Comparison of ENCODE assay signal across 12 mouse cellular contexts in genomic region chr19:10057486-10058351, GRCm38 (mm10). TPM values are rescaled to one million over a fixed set of nuclear protein-coding genes. Genes with fewer than 3 reads are reported as not detected.
DNase-seq lines count a peak whose midpoint lies in the region; ATAC-seq and TF ChIP-seq lines count a peak whose summit lies in the region.
"Had no signal": no experiment of that assay in that cellular context is flagged by ENCODE, and none has a peak within 500 bp of the region (broad histone marks: within the 10 kb centered on the region; RNA-seq: fewer than 3 reads in every experiment).

No protein-coding gene starts in this region.

- peak overlapping the region; percentile 81 for H3K27ac ChIP-seq in lung, embryonic 15.5 days
- no peak overlapping the region for H3K27ac ChIP-seq in left cerebral cortex, adult 2 months
- H3K27ac ChIP-seq: hindbrain, embryonic 13.5 days had no signal

- peaks cover 72% of the 10 kb centered on the region for H3K4me1 ChIP-seq in lung, embryonic 15.5 days

- peak; percentile 70 for DNase-seq in testis, postnatal 10 days (ENCODE audit: low spot score)
- DNase-seq in testis, postnatal 14 days (ENCODE audit: low spot score): no peak
- peak; percentile 97 for DNase-seq in kidney, postnatal 25 days
- no peak for DNase-seq in left cerebral cortex, adult 2 months (ENCODE audit: extremely low spot score in 1 of 2, low spot score in 2 of 2)
- no peak for DNase-seq in urinary bladder, postnatal 14 days (ENCODE audit: low spot score)
- no peak for DNase-seq in layer of hippocampus, postnatal 36 days
- DNase-seq: heart, adult 18-20 months; right cerebral cortex, postnatal 14 days had no signal

- H3K27me3 ChIP-seq in lung, embryonic 15.5 days: no peaks in the 10 kb centered on the region
- H3K27me3 ChIP-seq: hindbrain, embryonic 13.5 days had no signal

- H3K4me3 ChIP-seq in lung, embryonic 15.5 days: no peak overlapping the region
- no peak overlapping the region for H3K4me3 ChIP-seq in left cerebral cortex, adult 2 months
- H3K4me3 ChIP-seq: hindbrain, embryonic 13.5 days had no signal

- 47% methylated on average over 11 of the region's 11 CpGs for WGBS in lung, embryonic 15.5 days

- intact Hi-C loops in left cerebral cortex, adult 2 months (cut with DNase I): no loop called here

- ATAC-seq in lung, embryonic 15.5 days (ENCODE audit: borderline replicate concordance, extremely low read depth, low FRiP score, low TSS enrichment): no peak
- no peak for ATAC-seq in monocyte, adult 5-6 weeks (replicated peaks; ENCODE audit: insufficient number of reproducible peaks, low FRiP score, low TSS enrichment, poor library complexity, severe bottlenecking)
- ATAC-seq: forebrain, embryonic 14.5 days had no signal

- no peaks in the 10 kb centered on the region for H3K9me3 ChIP-seq in lung, embryonic 15.5 days
- H3K9me3 ChIP-seq: hindbrain, embryonic 13.5 days had no signal

- no peak overlapping the region for H3K9ac ChIP-seq in lung, embryonic 15.5 days
- H3K9ac ChIP-seq: hindbrain, embryonic 13.5 days had no signal

- H3K36me3 ChIP-seq in lung, embryonic 15.5 days: peaks cover 74% of the 10 kb centered on the region

- no peak for TF ChIP-seq CTCF in left cerebral cortex, adult 2 months (IDR thresholded peaks at IDR 0.05)

- no peak overlapping the region for H3K4me2 ChIP-seq in lung, embryonic 15.5 days
- H3K4me2 ChIP-seq: hindbrain, embryonic 13.5 days had no signal

RNA-seq across cellular contexts. Expression of gene Fads3, which starts 16.4 kb away (rescaled TPM):
- 54.5 and 64.1 TPM in 2 replicates for polyA plus RNA-seq in lung, embryonic 15.5 days (2015; fragmentation: Nextera tagmentation; extraction: Ambion mirVana)
- 1.1 TPM in 1 of 3 replicates, not detected in the others for total RNA-seq in monocyte, adult 5-6 weeks (2017)
- 10 to 100 TPM; 26.6 to 28.1 TPM for total RNA-seq in left cerebral cortex, adult 2 months (2021)
- total RNA-seq in layer of hippocampus, postnatal 36 days (2021): 10 to 100 TPM; 24.3 to 24.5 TPM

RNA-seq across cellular contexts. Expression of gene Fads2, which starts 43.8 kb away (rescaled TPM):
- polyA plus RNA-seq in lung, embryonic 15.5 days (2015; fragmentation: Nextera tagmentation; extraction: Ambion mirVana): 98.0 and 99.3 TPM in 2 replicates
- 0.57 to 3.9 TPM (median 1.2 TPM) in 3 replicates for total RNA-seq in monocyte, adult 5-6 weeks (2017)
- 100 to 1,000 TPM; 109 to 121 TPM for total RNA-seq in left cerebral cortex, adult 2 months (2021)
- 100 to 1,000 TPM; 151 to 155 TPM for total RNA-seq in layer of hippocampus, postnatal 36 days (2021)

RNA-seq across cellular contexts. Expression of gene Rab3il1, which starts 56.2 kb away (rescaled TPM):
- 31.5 and 33.1 TPM in 2 replicates for polyA plus RNA-seq in lung, embryonic 15.5 days (2015; fragmentation: Nextera tagmentation; extraction: Ambion mirVana)
- total RNA-seq in monocyte, adult 5-6 weeks (2017): 0.39 to 3.0 TPM in 2 of 3 replicates, not detected in the other
- total RNA-seq in left cerebral cortex, adult 2 months (2021): 1 to 10 TPM; 9.4 TPM
- total RNA-seq in layer of hippocampus, postnatal 36 days (2021): 10 to 100 TPM in 1 of 2 experiments, 1 to 10 TPM in 1; 8.9 to 10.4 TPM

RNA-seq across cellular contexts. Expression of gene Best1, which starts 56.3 kb away (rescaled TPM):
- polyA plus RNA-seq in lung, embryonic 15.5 days (2015; fragmentation: Nextera tagmentation; extraction: Ambion mirVana): 1.1 TPM in 2 replicates
- 0.21 TPM in 1 of 3 replicates, not detected in the others for total RNA-seq in monocyte, adult 5-6 weeks (2017)
- total RNA-seq in left cerebral cortex, adult 2 months (2021): under 1 TPM; 0.49 to 0.75 TPM
- under 1 TPM; 0.52 to 0.58 TPM for total RNA-seq in layer of hippocampus, postnatal 36 days (2021)

Comparison
In these comparisons a context has a peak if more than half of its experiments do, and no peak if none do; other contexts are left out.
1. DNase-seq: peak in testis, postnatal 10 days (single experiment) and kidney, postnatal 25 days (2 of 2); none in testis, postnatal 14 days (single experiment), left cerebral cortex, adult 2 months (0 of 2), urinary bladder, postnatal 14 days (single experiment) and layer of hippocampus, postnatal 36 days (0 of 2).
2. RNA of gene Fads3, which starts 16.4 kb away (total RNA-seq): 26.6 to 28.1 TPM in left cerebral cortex, adult 2 months and 24.3 to 24.5 TPM in layer of hippocampus, postnatal 36 days; 1.1 TPM in monocyte, adult 5-6 weeks; every median in the first group is over 10 times any median in the second.
3. RNA of gene Fads2, which starts 43.8 kb away (total RNA-seq): 151 to 155 TPM in layer of hippocampus, postnatal 36 days and 109 to 121 TPM in left cerebral cortex, adult 2 months; 0.57 to 3.9 TPM in monocyte, adult 5-6 weeks; every median in the first group is over 10 times any median in the second.